Mouse (Mus musculus): ENCODE results near the gene Eef1akmt3. TPM values are rescaled to one million over a fixed set of nuclear protein-coding genes. Genes with fewer than 3 reads are reported as not detected.

Eef1akmt3 gene
- polyA plus RNA-seq, 1 experiment: not detected

DNA sequence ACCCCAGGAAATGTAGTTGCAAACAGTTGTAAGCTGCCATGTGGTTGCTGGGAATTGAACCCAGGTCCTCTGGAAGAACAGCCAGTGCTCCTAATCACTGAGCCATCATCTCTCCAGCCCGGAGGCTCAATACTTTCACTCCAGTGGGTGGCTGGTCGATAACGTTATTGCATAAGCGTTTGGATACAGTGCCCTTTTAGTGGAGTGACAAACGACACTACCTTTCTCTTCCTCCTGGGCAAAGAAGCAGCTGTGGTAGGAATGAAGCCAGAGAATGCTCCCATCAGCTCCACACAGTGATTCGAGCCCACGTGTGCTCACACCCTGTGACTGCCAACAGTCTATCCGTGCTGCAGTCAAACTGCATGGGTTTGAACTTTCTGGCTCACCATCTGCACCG lies 29.9 kb upstream of the Eef1akmt3 start:
- no peak for TF ChIP-seq CTCF (IDR thresholded peaks at IDR 0.05; ENCODE audit: insufficient read depth, low read depth, low read length)
- Histone ChIP-seq H3K4me3 (ENCODE audit: insufficient read depth, low read depth, low read length) (no peak overlapping the region), H3K27ac (ENCODE audit: insufficient read depth, low read depth, low read length) (no peak overlapping the region), H3K4me1 (ENCODE audit: control insufficient read depth, insufficient read depth, low read length) (peaks cover 21% of the 10 kb centered on the region)
- 54% methylated on average over 9 of the region's 9 CpGs for WGBS

GRCm38 (mm10) chr10:127070190-127071121 lies 29.1 kb upstream of the Eef1akmt3 start, which contains the start of gene Tspan31:
Tspan31 (minus strand) TSS chr10:127070264.
- WGBS: under 1% methylated on average over 36 of the region's 36 CpGs
- TF ChIP-seq CTCF (IDR thresholded peaks at IDR 0.05; ENCODE audit: insufficient read depth, low read depth, low read length): no peak
- TF ChIP-seq POLR2A (IDR thresholded peaks at IDR 0.05; ENCODE audit: insufficient read depth, low read depth, low read length): peak; percentile 64; the same call in 1 of the 2 replicates
- Histone ChIP-seq H3K4me3 (ENCODE audit: insufficient read depth, low read depth, low read length) (peak within 1 kb of the TSS; percentile 64), H3K4me1 (ENCODE audit: control insufficient read depth, insufficient read depth, low read length) (peaks cover 14% of the 10 kb centered on the region), H3K27ac (ENCODE audit: insufficient read depth, low read depth, low read length) (peak within 1 kb of the TSS; percentile 81)

DNA sequence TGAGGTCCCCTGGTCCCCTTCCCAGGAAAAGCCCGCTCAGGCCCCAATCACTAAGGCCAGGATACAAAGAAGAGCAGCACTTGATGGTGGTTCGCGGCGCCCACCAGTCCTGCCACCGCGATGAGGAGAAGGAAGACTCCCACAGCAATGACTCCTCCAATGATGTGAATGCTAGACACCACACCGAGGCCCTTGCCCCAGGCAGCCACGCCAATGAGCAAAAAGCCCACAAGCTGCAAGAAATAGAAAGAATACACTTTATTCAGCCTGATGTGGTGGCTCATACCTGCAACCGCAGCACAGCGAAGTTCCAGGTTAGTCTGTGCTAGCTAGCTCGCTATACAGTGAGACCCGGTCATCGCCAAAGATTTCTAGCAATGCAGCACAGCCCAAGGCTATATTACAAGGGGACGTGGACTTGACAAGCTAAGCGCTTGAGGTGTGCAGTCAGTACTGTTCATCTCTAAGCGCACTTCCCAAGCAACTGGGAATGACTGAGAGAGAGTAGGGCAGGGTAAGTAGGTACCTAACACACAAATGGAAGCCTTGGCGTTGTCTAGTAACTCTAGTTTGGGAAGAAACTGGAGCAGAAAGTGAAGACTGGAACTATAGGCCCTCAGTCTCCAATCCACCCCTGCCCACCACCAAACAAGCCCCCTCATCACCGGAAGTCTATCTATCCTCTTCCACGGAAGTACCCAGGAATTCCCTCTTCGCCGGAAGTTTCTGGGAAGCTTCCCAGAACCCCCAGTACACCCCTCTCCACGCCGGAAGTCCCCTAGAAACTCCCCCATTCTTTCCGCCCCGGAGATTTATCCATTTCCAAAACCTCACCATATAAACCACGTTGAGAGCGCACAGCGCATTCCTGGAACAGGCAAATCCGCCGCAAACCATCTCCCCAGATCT lies 28.2 kb upstream of the Eef1akmt3 start:
- WGBS: 3% methylated on average over 30 of the region's 30 CpGs
- 0 out of 2 replicates have a peak, but pooled peaks have one; percentile 14 for TF ChIP-seq CTCF (IDR thresholded peaks at IDR 0.05; ENCODE audit: insufficient read depth, low read depth, low read length)
- TF ChIP-seq POLR2A (IDR thresholded peaks at IDR 0.05; ENCODE audit: insufficient read depth, low read depth, low read length): no peak; the same call in 1 of the 2 replicates
- Histone ChIP-seq H3K4me1 (ENCODE audit: control insufficient read depth, insufficient read depth, low read length) (peaks cover 10% of the 10 kb centered on the region), H3K4me3 (ENCODE audit: insufficient read depth, low read depth, low read length) (peak overlapping the region; percentile 64), H3K27ac (ENCODE audit: insufficient read depth, low read depth, low read length) (peak overlapping the region; percentile 76)

DNA sequence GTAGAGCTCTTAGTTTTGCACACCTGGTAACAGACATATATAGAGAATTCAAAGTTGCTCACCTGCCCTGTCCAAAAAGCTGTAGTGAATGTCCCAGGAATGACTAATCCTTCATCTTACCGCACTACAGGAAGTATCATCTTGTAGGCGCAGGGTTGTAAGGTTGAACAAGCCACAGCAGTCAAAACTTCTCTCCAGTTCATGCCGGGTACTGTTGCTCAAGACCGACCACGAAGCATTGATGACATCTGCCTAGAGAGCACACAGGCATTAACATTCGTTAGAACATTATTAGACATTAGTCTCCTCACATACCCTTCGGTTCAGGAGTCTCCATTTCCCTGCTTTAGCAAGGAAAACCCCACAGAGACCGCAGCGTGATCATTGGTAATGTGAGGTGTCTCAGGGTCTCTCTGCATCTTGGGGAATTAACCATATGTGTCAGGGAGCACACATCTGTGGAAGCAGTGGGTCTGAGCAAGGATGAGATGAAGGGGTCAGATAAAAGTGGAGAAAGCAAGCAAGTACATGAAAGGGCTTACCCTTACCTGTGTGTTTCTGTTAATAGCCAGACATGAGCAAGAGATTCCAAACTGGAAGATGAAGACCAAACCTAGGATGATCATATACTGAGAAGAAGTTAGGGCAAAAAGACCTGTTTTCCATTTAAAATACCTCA lies 27.2 kb upstream of the Eef1akmt3 start:
- WGBS: 70% methylated on average over 9 of the region's 9 CpGs
- no peak for TF ChIP-seq CTCF (IDR thresholded peaks at IDR 0.05; ENCODE audit: insufficient read depth, low read depth, low read length)
- no peak for TF ChIP-seq POLR2A (IDR thresholded peaks at IDR 0.05; ENCODE audit: insufficient read depth, low read depth, low read length)
- no peak overlapping the region for H3K4me3 ChIP-seq (ENCODE audit: insufficient read depth, low read depth, low read length)
- H3K27ac ChIP-seq (ENCODE audit: insufficient read depth, low read depth, low read length): no peak overlapping the region
- H3K4me1 ChIP-seq (ENCODE audit: control insufficient read depth, insufficient read depth, low read length): peaks cover 14% of the 10 kb centered on the region

DNA sequence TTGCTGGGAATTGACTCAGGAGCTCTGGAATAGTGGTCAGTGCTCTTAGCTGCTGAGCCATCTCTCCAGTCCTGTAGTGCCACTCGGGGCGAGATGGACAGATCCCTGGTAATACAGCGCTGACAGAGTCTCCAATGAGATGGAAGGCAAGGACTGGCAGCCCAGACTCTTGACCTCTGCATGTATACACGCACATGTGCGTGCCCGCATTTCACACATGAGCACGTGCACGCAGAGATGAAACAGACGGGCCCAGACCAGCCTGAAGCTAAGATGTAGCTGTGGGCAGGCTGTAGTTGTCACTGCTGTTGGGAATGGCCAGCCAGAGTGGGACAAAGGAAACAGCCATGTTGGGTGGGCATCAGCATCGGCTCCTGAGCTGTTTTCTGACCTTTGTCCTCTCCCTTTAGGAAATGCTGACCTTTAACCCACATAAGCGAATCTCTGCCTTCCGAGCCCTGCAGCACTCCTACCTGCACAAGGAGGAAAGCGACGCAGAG lies 25.3 kb upstream of the Eef1akmt3 start:
- Histone ChIP-seq H3K4me3 (ENCODE audit: insufficient read depth, low read depth, low read length) (no peak overlapping the region), H3K27ac (ENCODE audit: insufficient read depth, low read depth, low read length) (no peak overlapping the region), H3K4me1 (ENCODE audit: control insufficient read depth, insufficient read depth, low read length) (peaks cover 14% of the 10 kb centered on the region)
- TF ChIP-seq POLR2A (IDR thresholded peaks at IDR 0.05; ENCODE audit: insufficient read depth, low read depth, low read length) (no peak), CTCF (IDR thresholded peaks at IDR 0.05; ENCODE audit: insufficient read depth, low read depth, low read length) (no peak)
- WGBS: 91% methylated on average over 14 of the region's 14 CpGs

DNA sequence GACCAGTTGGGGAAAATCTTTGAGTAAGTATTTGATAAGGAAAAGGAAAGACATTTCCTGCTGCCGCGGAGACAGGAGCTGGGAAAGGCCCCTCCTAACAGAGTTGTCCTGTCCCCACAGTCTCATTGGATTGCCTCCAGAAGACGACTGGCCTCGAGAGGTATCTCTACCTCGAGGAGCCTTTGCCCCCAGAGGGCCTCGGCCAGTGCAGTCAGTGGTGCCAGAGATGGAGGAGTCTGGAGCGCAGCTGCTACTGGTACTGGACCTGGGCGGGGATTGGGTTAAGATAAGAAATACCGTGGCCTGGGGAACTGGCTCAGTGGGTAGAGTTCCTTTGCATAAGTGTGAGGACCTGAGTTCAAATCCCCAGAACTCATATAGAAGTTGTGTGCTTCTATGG lies 24.7 kb upstream of the Eef1akmt3 start:
- Histone ChIP-seq H3K27ac (ENCODE audit: insufficient read depth, low read depth, low read length) (no peak overlapping the region), H3K4me3 (ENCODE audit: insufficient read depth, low read depth, low read length) (no peak overlapping the region), H3K4me1 (ENCODE audit: control insufficient read depth, insufficient read depth, low read length) (peaks cover 11% of the 10 kb centered on the region)
- 88% methylated on average over 9 of the region's 9 CpGs for WGBS
- no peak for TF ChIP-seq POLR2A (IDR thresholded peaks at IDR 0.05; ENCODE audit: insufficient read depth, low read depth, low read length)
- no peak for TF ChIP-seq CTCF (IDR thresholded peaks at IDR 0.05; ENCODE audit: insufficient read depth, low read depth, low read length)

DNA sequence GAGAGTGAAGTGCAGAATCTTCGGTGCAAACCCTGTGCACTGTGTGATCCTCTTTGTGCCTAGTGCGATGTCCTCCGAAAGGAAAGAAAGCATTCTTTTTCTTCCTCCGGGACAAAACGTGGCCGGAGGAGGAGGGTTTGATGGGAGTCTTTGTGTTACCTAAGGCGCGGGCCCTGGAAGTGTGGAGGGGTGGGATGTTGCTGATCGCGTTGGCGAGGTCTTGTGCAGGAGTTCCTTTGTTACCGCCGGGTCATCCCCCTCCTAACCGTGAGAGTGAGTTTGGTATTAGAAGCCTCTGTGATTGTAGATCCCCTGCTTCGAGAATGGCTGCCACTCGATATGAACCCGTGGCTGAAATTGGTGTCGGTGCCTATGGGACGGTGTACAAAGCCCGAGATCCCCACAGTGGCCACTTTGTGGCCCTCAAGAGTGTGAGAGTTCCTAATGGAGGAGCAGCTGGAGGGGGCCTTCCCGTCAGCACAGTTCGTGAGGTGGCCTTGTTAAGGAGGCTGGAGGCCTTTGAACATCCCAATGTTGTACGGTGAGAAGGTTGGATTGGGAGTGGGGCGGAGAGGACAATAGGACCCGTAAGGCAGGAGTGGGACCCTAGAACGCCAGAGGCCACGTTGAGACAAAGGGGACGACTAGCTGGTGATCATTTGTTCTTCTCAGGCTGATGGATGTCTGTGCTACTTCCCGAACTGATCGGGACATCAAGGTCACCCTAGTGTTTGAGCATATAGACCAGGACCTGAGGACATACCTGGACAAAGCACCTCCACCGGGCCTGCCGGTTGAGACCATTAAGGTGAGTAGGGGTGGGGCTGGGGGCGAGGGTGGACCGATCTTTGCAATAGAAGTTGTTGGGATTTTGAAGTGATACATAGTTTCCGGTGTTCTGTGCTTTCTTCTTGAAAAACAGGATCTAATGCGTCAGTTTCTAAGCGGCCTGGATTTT lies 22.9 kb upstream of the Eef1akmt3 start:
- no peak for TF ChIP-seq POLR2A (IDR thresholded peaks at IDR 0.05; ENCODE audit: insufficient read depth, low read depth, low read length)
- no peak for TF ChIP-seq CTCF (IDR thresholded peaks at IDR 0.05; ENCODE audit: insufficient read depth, low read depth, low read length)
- WGBS: 9% methylated on average over 37 of the region's 37 CpGs
- Histone ChIP-seq H3K4me1 (ENCODE audit: control insufficient read depth, insufficient read depth, low read length) (peaks cover 15% of the 10 kb centered on the region), H3K4me3 (ENCODE audit: insufficient read depth, low read depth, low read length) (peak overlapping the region; percentile 93), H3K27ac (ENCODE audit: insufficient read depth, low read depth, low read length) (peak overlapping the region; percentile 93)

Data from olfactory bulb, adult 2 months (tissue).